Mouse (Mus musculus) heart, adult 2 months (tissue): ENCODE results near the gene Crx. TPM values are rescaled to one million over a fixed set of nuclear protein-coding genes. Genes with fewer than 3 reads are reported as not detected.

Experiments used
- DNase-seq, 2 experiments: peaks; one replicate each; pipeline ENCODE4 v3.0.0; 2021
- H3K27ac ChIP-seq: fragments of 200-600 bp; 2 replicates; pipeline ENCODE4 v1.8.1; 2022
- H3K27me3 ChIP-seq: fragments of 200-500 bp; 2 replicates; pipeline ENCODE4 v1.6.1; 2012; ENCODE audit warnings: mild to moderate bottlenecking, low read length, inconsistent platforms, mixed read lengths; ENCODE audit not compliant: control insufficient read depth, insufficient read depth
- H3K36me3 ChIP-seq: fragments of 200-500 bp; 2 replicates; pipeline ENCODE4 v1.6.1; 2012; ENCODE audit warnings: low read length, inconsistent platforms; ENCODE audit not compliant: control insufficient read depth, insufficient read depth
- H3K4me1 ChIP-seq: fragments of 200-500 bp; 2 replicates; pipeline ENCODE4 v1.6.1; 2011; ENCODE audit warnings: low read length; ENCODE audit not compliant: control insufficient read depth, insufficient read depth
- H3K4me3 ChIP-seq: fragments of 200-600 bp; 2 replicates; pipeline ENCODE4 v1.8.1; 2022
- H3K79me2 ChIP-seq: fragments of 200-500 bp; replicated peaks from 2 replicates; pipeline ENCODE4 v1.6.1; 2012; ENCODE audit warnings: mild to moderate bottlenecking, inconsistent platforms, low read length, moderate library complexity, mixed read lengths; ENCODE audit not compliant: control insufficient read depth, insufficient read depth
- H3K9ac ChIP-seq: fragments of 200-500 bp; 2 replicates; pipeline ENCODE4 v1.6.1; 2012; ENCODE audit warnings: low read depth, mild to moderate bottlenecking, control low read depth, inconsistent platforms, low read length, mixed read lengths
- CTCF ChIP-seq: fragments of 200-600 bp; IDR thresholded peaks from 2 replicates; pipeline ENCODE4 v1.8.1; 2022; ENCODE audit warnings: antibody characterized with exemption, mild to moderate bottlenecking, moderate library complexity
- EP300 ChIP-seq: fragments of 200-500 bp; IDR thresholded peaks from 2 replicates; pipeline ENCODE4 v1.6.1; 2011; ENCODE audit warnings: low read depth, low read length, control low read depth; ENCODE audit not compliant: insufficient read depth
- POLR2A ChIP-seq: fragments of 200-500 bp; IDR thresholded peaks from 2 replicates; pipeline ENCODE4 v1.6.1; 2011; ENCODE audit warnings: mild to moderate bottlenecking, low read depth, low read length, control low read depth; ENCODE audit not compliant: insufficient read depth
- WGBS: fragments of 180-500 bp; shearing (Covaris S2); methylation state at CpG from one replicate; pipeline ENCODE4 v1.1.7; 2018; 5-methylcytosine and 5-hydroxymethylcytosine counted together
- intact Hi-C: fragments of 180-260 bp; cut with DNase I; formaldehyde crosslinking; loops from one replicate; pipeline ENCODE4 v1.15.1; 2025
- polyA plus RNA-seq: library from polyadenylated mRNA; depleted of rRNA; stranded (reverse); fragments of >200 nt; gene quantifications from 2 replicates; pipeline ENCODE4 v1.2.3, GENCODE M21; 2012
- total RNA-seq, 2 experiments: library from RNA; stranded (reverse); gene quantifications; 2 replicates each; pipeline ENCODE4 v1.2.3; 2021

The Crx gene
- total and polyA plus RNA-seq, 3 experiments = not detected

GRCm38 (mm10) chr7:15884127-15884526 is 4.4 kb upstream of the Crx start:
- no peak for DNase-seq
- H3K4me1 ChIP-seq = no peaks in the 10 kb centered on the region
- H3K27me3 ChIP-seq = no peaks in the 10 kb centered on the region
- intact Hi-C loops = no loop called here
- H3K36me3 ChIP-seq = no peaks in the 10 kb centered on the region
- no peak overlapping the region for H3K4me3 ChIP-seq
- H3K9ac ChIP-seq = no peak overlapping the region
- H3K79me2 ChIP-seq = no peaks in the 10 kb centered on the region
- no peak for TF ChIP-seq POLR2A
- TF ChIP-seq EP300 = no peak
- no peak for TF ChIP-seq CTCF
- 83% methylated on average over 2 of the region's 2 CpGs for WGBS
- H3K27ac ChIP-seq = no peak overlapping the region

GRCm38 (mm10) chr7:15882317-15882716 is 2.5 kb upstream of the Crx start, which contains the start of gene Crxos:
Gene Crxos, plus strand, starts transcription at chr7:15882617.
- H3K4me1 ChIP-seq = no peaks in the 10 kb centered on the region
- intact Hi-C loops = no loop called here
- no peaks in the 10 kb centered on the region for H3K79me2 ChIP-seq
- no peak within 1 kb of the TSS for H3K27ac ChIP-seq
- H3K27me3 ChIP-seq = no peaks in the 10 kb centered on the region
- WGBS = 79% methylated on average over 2 of the region's 2 CpGs
- TF ChIP-seq CTCF = no peak
- no peak for TF ChIP-seq EP300
- no peak for TF ChIP-seq POLR2A
- no peaks in the 10 kb centered on the region for H3K36me3 ChIP-seq
- no peak within 1 kb of the TSS for H3K4me3 ChIP-seq
- no peak for DNase-seq
- no peak within 1 kb of the TSS for H3K9ac ChIP-seq

- WGBS = 56% methylated on average over 3 of the region's 3 CpGs
- no peaks in the 10 kb centered on the region for H3K27me3 ChIP-seq
- H3K4me3 ChIP-seq = no peak overlapping the region
- intact Hi-C loops = no loop called here
- TF ChIP-seq EP300 = no peak
- DNase-seq = no peak
- H3K36me3 ChIP-seq = no peaks in the 10 kb centered on the region
- H3K4me1 ChIP-seq = no peaks in the 10 kb centered on the region
- no peak overlapping the region for H3K27ac ChIP-seq
- H3K9ac ChIP-seq = no peak overlapping the region
- no peaks in the 10 kb centered on the region for H3K79me2 ChIP-seq
Measured at GRCm38 (mm10) chr7:15881831-15882230, 2.1 kb upstream of the Crx start.

GRCm38 (mm10) chr7:15881388-15881787 is 1.6 kb upstream of the Crx start:
- Histone ChIP-seq H3K27ac (no peak overlapping the region), H3K9ac (no peak overlapping the region), H3K4me1 (no peaks in the 10 kb centered on the region), H3K36me3 (no peaks in the 10 kb centered on the region), H3K79me2 (no peaks in the 10 kb centered on the region), H3K27me3 (no peaks in the 10 kb centered on the region), H3K4me3 (no peak overlapping the region)
- DNase-seq = no peak
- TF ChIP-seq CTCF (no peak), EP300 (no peak), POLR2A (no peak)
- 11% methylated on average over 7 of the region's 7 CpGs for WGBS
- intact Hi-C loops = no loop called here

GRCm38 (mm10) chr7:15864104-15864503 is 15.7 kb downstream of the Crx start:
- Histone ChIP-seq H3K36me3 (no peaks in the 10 kb centered on the region), H3K4me3 (no peak overlapping the region), H3K79me2 (no peaks in the 10 kb centered on the region), H3K9ac (no peak overlapping the region), H3K4me1 (no peaks in the 10 kb centered on the region), H3K27ac (no peak overlapping the region), H3K27me3 (no peaks in the 10 kb centered on the region)
- no peak for DNase-seq
- intact Hi-C loops = no loop called here
- TF ChIP-seq CTCF = no peak
- no peak for TF ChIP-seq EP300
- no peak for TF ChIP-seq POLR2A
- WGBS = 62% methylated on average over 4 of the region's 4 CpGs

- Histone ChIP-seq H3K27ac (no peak overlapping the region), H3K4me1 (no peaks in the 10 kb centered on the region), H3K9ac (no peak overlapping the region), H3K79me2 (no peaks in the 10 kb centered on the region), H3K27me3 (no peaks in the 10 kb centered on the region), H3K4me3 (no peak overlapping the region), H3K36me3 (no peaks in the 10 kb centered on the region)
- no peak for TF ChIP-seq POLR2A
- TF ChIP-seq CTCF = peak; percentile 53
- 37% methylated on average over 2 of the region's 2 CpGs for WGBS
- intact Hi-C loops = no loop called here
- no peak for DNase-seq
Measured at GRCm38 (mm10) chr7:15859657-15860056, 20.1 kb downstream of the Crx start.
